Mouse (Mus musculus) limb, embryonic 10.5 days (tissue): ENCODE measurements around the gene Ms4a13. TPM values are rescaled to one million over a fixed set of nuclear protein-coding genes. Genes with fewer than 3 reads are reported as not detected.
A peak's percentile ranks its signal among the peaks of the same experiment; 100 is the strongest.
"Not testable (repeated sequence)": the region's sequence is repeated elsewhere in the genome, so short reads cannot be mapped to it uniquely, and the experiment has no call there.

Experiments used
- DNase-seq: peaks from one replicate; pipeline ENCODE4 v3.0.0-alpha.2; 2017; ENCODE audit warnings: low spot score
- H3K27ac ChIP-seq: fragments of 300-500 bp; sonication (generic); 2 replicates; pipeline ENCODE4 v1.5.1; 2016; ENCODE audit warnings: mild to moderate bottlenecking
- H3K27me3 ChIP-seq: fragments of 300-500 bp; sonication (generic); 2 replicates; pipeline ENCODE4 v1.6.1; 2016; ENCODE audit warnings: low read depth, mild to moderate bottlenecking; ENCODE audit not compliant: poor library complexity, severe bottlenecking
- H3K36me3 ChIP-seq: fragments of 300-500 bp; sonication (generic); 2 replicates; pipeline ENCODE4 v1.6.1; 2016; ENCODE audit warnings: mild to moderate bottlenecking, moderate library complexity
- H3K4me1 ChIP-seq: fragments of 300-500 bp; sonication (generic); 2 replicates; pipeline ENCODE4 v1.6.1; 2016
- H3K4me3 ChIP-seq: fragments of 300-500 bp; sonication (generic); 2 replicates; pipeline ENCODE4 v1.5.1; 2016; ENCODE audit warnings: mild to moderate bottlenecking, moderate library complexity
- H3K9me3 ChIP-seq: fragments of 300-500 bp; sonication (generic); replicated peaks from 2 replicates; pipeline ENCODE4 v1.6.1; 2016; ENCODE audit warnings: mild to moderate bottlenecking
- WGBS: fragments of 180-500 bp; shearing (Covaris S2); methylation state at CpG from one replicate; pipeline ENCODE4 v1.1.7; 2016; 5-methylcytosine and 5-hydroxymethylcytosine counted together
- polyA plus RNA-seq: library from polyadenylated mRNA; unstranded; fragments of >200 nt; fragmentation: Nextera tagmentation; extraction: Ambion mirVana; gene quantifications from 2 replicates; pipeline ENCODE4 v1.2.1, GENCODE M21; 2016

The Ms4a13 gene
- polyA plus RNA-seq, 1 experiment from 2014 or later, result not detected

DNA sequence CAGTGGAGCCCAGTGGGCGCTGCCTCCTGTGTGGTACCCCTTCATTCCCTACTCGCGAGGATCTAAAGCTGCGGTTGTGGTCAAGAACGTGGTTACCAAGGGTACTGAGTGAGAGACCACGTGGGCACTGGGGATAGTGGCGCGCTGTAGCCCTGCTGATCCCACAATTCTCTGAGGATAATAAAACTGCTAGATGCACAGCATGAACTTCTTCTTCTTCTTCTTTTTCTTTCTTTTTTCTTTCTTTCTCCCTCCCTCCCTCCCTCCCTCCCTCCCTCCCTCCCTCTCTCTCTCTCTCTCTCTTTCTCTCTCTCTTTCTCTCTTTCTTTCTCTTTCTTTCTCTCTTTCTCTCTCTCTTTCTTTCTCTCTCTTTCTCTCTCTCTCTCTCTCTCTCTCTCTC, 65.8 kb downstream of the Ms4a13 start, which contains the start of gene 1700017D01Rik:
1700017D01Rik (minus strand) TSS at position 101 of the 400 bp plus-strand sequence.
- 85% methylated on average over 8 of the region's 8 CpGs for WGBS
- H3K4me1 ChIP-seq, H3K27me3 ChIP-seq, H3K36me3 ChIP-seq, H3K4me3 ChIP-seq, DNase-seq, H3K9me3 ChIP-seq, H3K27ac ChIP-seq: not testable (repeated sequence)

- 94% methylated on average over 1 of the region's 1 CpGs for WGBS
- no peaks in the 10 kb centered on the region for H3K36me3 ChIP-seq
- DNase-seq, result no peak
- no peaks in the 10 kb centered on the region for H3K27me3 ChIP-seq
- H3K4me3 ChIP-seq, result no peak overlapping the region
- H3K9me3 ChIP-seq, result no peaks in the 10 kb centered on the region
- H3K4me1 ChIP-seq, result no peaks in the 10 kb centered on the region
- H3K27ac ChIP-seq, result no peak overlapping the region
Observed at GRCm38 (mm10) chr19:11129702-11130101, 66.8 kb downstream of the Ms4a13 start.

GRCm38 (mm10) chr19:11121016-11121420, 75.5 kb downstream of the Ms4a13 start:
- not testable (repeated sequence) for H3K36me3 ChIP-seq, H3K27me3 ChIP-seq, H3K4me1 ChIP-seq, H3K9me3 ChIP-seq
- peak; percentile 60 for DNase-seq
- Histone ChIP-seq H3K27ac (peak overlapping the region; percentile 64; the same call in 1 of the 2 replicates), H3K4me3 (peak overlapping the region; percentile 44)
- WGBS, result 2% methylated on average over 21 of the region's 38 CpGs

Other genes starting within 250 kb of the Ms4a13 start
- 46.8 and 62.9 TPM in 2 replicates for gene Ccdc86, start 247.5 kb downstream of the Ms4a13 start, polyA plus RNA-seq
- gene Ms4a10, start 222.1 kb downstream of the Ms4a13 start, polyA plus RNA-seq, result not detected in 2 replicates
- not detected in 2 replicates for gene Ms4a15, start 203.5 kb downstream of the Ms4a13 start, polyA plus RNA-seq
- not detected in 2 replicates for gene Ms4a18, start 178.7 kb downstream of the Ms4a13 start, polyA plus RNA-seq
- not detected in 2 replicates for gene Ms4a8a, start 115.6 kb downstream of the Ms4a13 start, polyA plus RNA-seq
- not detected in 2 replicates for gene 1700017D01Rik, start 65.9 kb downstream of the Ms4a13 start, polyA plus RNA-seq
- gene 1700025F22Rik, start 31.4 kb downstream of the Ms4a13 start, polyA plus RNA-seq, result not detected in 2 replicates
- gene Ms4a12, start 35.7 kb upstream of the Ms4a13 start, polyA plus RNA-seq, result not detected in 2 replicates
- not detected in 2 replicates for gene Ms4a1, start 69.5 kb upstream of the Ms4a13 start, polyA plus RNA-seq
- not detected in 2 replicates for gene Ms4a5, start 87.1 kb upstream of the Ms4a13 start, polyA plus RNA-seq
- not detected in 2 replicates for gene Ms4a14, start 117.7 kb upstream of the Ms4a13 start, polyA plus RNA-seq
- gene Ms4a7, start 139.4 kb upstream of the Ms4a13 start, polyA plus RNA-seq, result 0.33 TPM in 1 of 2 replicates, not detected in the other
- gene Ms4a4a, start 178.8 kb upstream of the Ms4a13 start, polyA plus RNA-seq, result 1.5 TPM in 1 of 2 replicates, not detected in the other
- gene Ms4a4c, start 208.0 kb upstream of the Ms4a13 start, polyA plus RNA-seq, result 0.14 TPM in 1 of 2 replicates, not detected in the other
- gene Ms4a4b, start 246.8 kb upstream of the Ms4a13 start, polyA plus RNA-seq, result not detected in 2 replicates